Mouse (Mus musculus) intestine, embryonic 14.5 days (tissue): ENCODE data around the gene Igsf3. TPM values are rescaled to one million over a fixed set of nuclear protein-coding genes. Genes with fewer than 3 reads are reported as not detected.
A peak's percentile ranks its signal among the peaks of the same experiment; 100 is the strongest.

ENCODE experiments used
- ATAC-seq: fragments of 200-750 bp; cut with Nextera tagmentation; replicated peaks from 2 replicates; pipeline ENCODE4 v1.8.0; 2017; ENCODE audit warnings: low read depth, moderate number of reproducible peaks, moderate TSS enrichment, moderate library complexity; ENCODE audit not compliant: low FRiP score, low TSS enrichment
- DNase-seq: peaks from one replicate; pipeline ENCODE4 v3.0.0-alpha.2; 2018; ENCODE audit warnings: low spot score
- H3K27ac ChIP-seq: fragments of 300-500 bp; sonication (generic); 2 replicates; pipeline ENCODE4 v1.5.1; 2014; ENCODE audit warnings: low read depth, mild to moderate bottlenecking, control low read depth
- H3K27me3 ChIP-seq: fragments of 300-500 bp; sonication (generic); replicated peaks from 2 replicates; pipeline ENCODE4 v1.6.1; 2014; ENCODE audit warnings: low read length, control low read depth; ENCODE audit not compliant: control insufficient read depth, insufficient read depth
- H3K36me3 ChIP-seq: fragments of 300-500 bp; sonication (generic); 2 replicates; pipeline ENCODE4 v1.6.1; 2014; ENCODE audit warnings: low read length, control low read depth; ENCODE audit not compliant: control insufficient read depth, insufficient read depth
- H3K4me1 ChIP-seq: fragments of 300-500 bp; sonication (generic); replicated peaks from 2 replicates; pipeline ENCODE4 v1.6.1; 2014; ENCODE audit warnings: low read length, control low read depth, mixed read lengths; ENCODE audit not compliant: control insufficient read depth, insufficient read depth
- H3K4me2 ChIP-seq: fragments of 300-500 bp; sonication (generic); 2 replicates; pipeline ENCODE4 v1.6.1; 2014; ENCODE audit warnings: low read length
- H3K4me3 ChIP-seq: fragments of 300-500 bp; sonication (generic); 2 replicates; pipeline ENCODE4 v1.5.1; 2014; ENCODE audit warnings: low read depth, low read length, control low read depth, mixed read lengths
- H3K9ac ChIP-seq: fragments of 300-500 bp; sonication (generic); 2 replicates; pipeline ENCODE4 v1.6.1; 2014; ENCODE audit warnings: mild to moderate bottlenecking, low read length
- H3K9me3 ChIP-seq: fragments of 300-500 bp; sonication (generic); 2 replicates; pipeline ENCODE4 v1.6.1; 2016; ENCODE audit warnings: low read length, control low read depth; ENCODE audit not compliant: control insufficient read depth
- WGBS: fragments of 180-500 bp; shearing (Covaris S2); extraction: QIAGEN DNeasy Blood & Tissue Kit; methylation state at CpG from one replicate; pipeline ENCODE4 v1.1.7; 2014; 5-methylcytosine and 5-hydroxymethylcytosine counted together
- polyA plus RNA-seq: library from polyadenylated mRNA; unstranded; fragments of >200 nt; fragmentation: Nextera tagmentation; extraction: Ambion mirVana; gene quantifications from 2 replicates; pipeline ENCODE4 v1.2.1, GENCODE M21; 2014

Igsf3 gene
- polyA plus RNA-seq, 1 experiment from 2014 or later = 18.3 TPM

GRCm38 (mm10) chr3:101461046-101461445, 84.2 kb downstream of the Igsf3 start:
- Histone ChIP-seq H3K4me3 (no peak overlapping the region), H3K9me3 (0 out of 2 replicates have a peak, but pooled peaks cover 4% of the 10 kb centered on the region), H3K27me3 (no peaks in the 10 kb centered on the region), H3K4me1 (0 out of 2 replicates have a peak, but pooled peaks cover 4% of the 10 kb centered on the region), H3K4me2 (no peak overlapping the region), H3K9ac (no peak overlapping the region), H3K27ac (no peak overlapping the region), H3K36me3 (peaks cover 41% of the 10 kb centered on the region)
- DNase-seq = no peak
- no peak for ATAC-seq
- 71% methylated on average over 7 of the region's 7 CpGs for WGBS

- no peak for DNase-seq
- Histone ChIP-seq H3K4me1 (0 out of 2 replicates have a peak, but pooled peaks cover 4% of the 10 kb centered on the region), H3K9ac (0 out of 2 replicates have a peak overlapping the region, but pooled peaks have one; percentile 14), H3K4me3 (no peak overlapping the region), H3K9me3 (0 out of 2 replicates have a peak, but pooled peaks cover 4% of the 10 kb centered on the region), H3K27me3 (no peaks in the 10 kb centered on the region), H3K27ac (no peak overlapping the region), H3K36me3 (peaks cover 37% of the 10 kb centered on the region), H3K4me2 (no peak overlapping the region)
- ATAC-seq = no peak
- WGBS = 42% methylated on average over 8 of the region's 8 CpGs
Measured at GRCm38 (mm10) chr3:101461816-101462215, 84.9 kb downstream of the Igsf3 start.

GRCm38 (mm10) chr3:101462294-101462693, 85.4 kb downstream of the Igsf3 start:
- Histone ChIP-seq H3K4me2 (no peak overlapping the region), H3K9ac (no peak overlapping the region), H3K27ac (no peak overlapping the region), H3K4me3 (no peak overlapping the region), H3K9me3 (0 out of 2 replicates have a peak, but pooled peaks cover 4% of the 10 kb centered on the region), H3K36me3 (peaks cover 33% of the 10 kb centered on the region), H3K27me3 (no peaks in the 10 kb centered on the region), H3K4me1 (0 out of 2 replicates have a peak, but pooled peaks cover 4% of the 10 kb centered on the region)
- ATAC-seq (0 out of 2 replicates have a peak, but pooled peaks have one; percentile 37), DNase-seq (peak; percentile 89)
- 22% methylated on average over 5 of the region's 5 CpGs for WGBS

- 87% methylated on average over 3 of the region's 3 CpGs for WGBS
- no peaks in the 10 kb centered on the region for H3K27me3 ChIP-seq
- H3K4me2 ChIP-seq = no peak overlapping the region
- no peak overlapping the region for H3K9ac ChIP-seq
- H3K4me3 ChIP-seq = no peak overlapping the region
- ATAC-seq (no peak), DNase-seq (no peak)
- peaks cover 23% of the 10 kb centered on the region for H3K36me3 ChIP-seq
- no peak overlapping the region for H3K27ac ChIP-seq
- peaks cover 4% of the 10 kb centered on the region; the same call in 1 of the 2 replicates for H3K4me1 ChIP-seq
- 0 out of 2 replicates have a peak, but pooled peaks cover 4% of the 10 kb centered on the region for H3K9me3 ChIP-seq
Measured at GRCm38 (mm10) chr3:101463491-101463890, 86.6 kb downstream of the Igsf3 start.

- DNase-seq (no peak), ATAC-seq (no peak)
- H3K9me3 ChIP-seq = no peaks in the 10 kb centered on the region
- no peak overlapping the region for H3K4me3 ChIP-seq
- H3K9ac ChIP-seq = no peak overlapping the region
- no peaks in the 10 kb centered on the region for H3K27me3 ChIP-seq
- H3K4me2 ChIP-seq = no peak overlapping the region
- H3K4me1 ChIP-seq = peaks cover 4% of the 10 kb centered on the region
- no peak overlapping the region for H3K27ac ChIP-seq
- no peaks in the 10 kb centered on the region for H3K36me3 ChIP-seq
- WGBS = 89% methylated on average over 9 of the region's 9 CpGs
Measured at GRCm38 (mm10) chr3:101469675-101470074, 92.8 kb downstream of the Igsf3 start.

- 10% methylated on average over 4 of the region's 4 CpGs for WGBS
Measured at GRCm38 (mm10) chr3:101471881-101472280, 95.0 kb downstream of the Igsf3 start.

GRCm38 (mm10) chr3:101481951-101482350, 105.1 kb downstream of the Igsf3 start:
- Histone ChIP-seq H3K4me3 (no peak overlapping the region), H3K27ac (no peak overlapping the region), H3K4me2 (no peak overlapping the region), H3K9ac (no peak overlapping the region), H3K4me1 (no peaks in the 10 kb centered on the region), H3K9me3 (no peaks in the 10 kb centered on the region), H3K36me3 (no peaks in the 10 kb centered on the region), H3K27me3 (no peaks in the 10 kb centered on the region)
- no peak for DNase-seq
- 93% methylated on average over 6 of the region's 6 CpGs for WGBS
- ATAC-seq = no peak

More at GRCm38 (mm10) chr3:101471881-101472280, 95.0 kb downstream of the Igsf3 start:
- Histone ChIP-seq H3K27ac (no peak overlapping the region), H3K4me2 (no peak overlapping the region), H3K9ac (no peak overlapping the region), H3K27me3 (no peaks in the 10 kb centered on the region), H3K9me3 (no peaks in the 10 kb centered on the region), H3K4me1 (peaks cover 4% of the 10 kb centered on the region), H3K36me3 (no peaks in the 10 kb centered on the region), H3K4me3 (no peak overlapping the region)
- DNase-seq (no peak), ATAC-seq (no peak)

- Histone ChIP-seq H3K4me2 (no peak overlapping the region), H3K9ac (no peak overlapping the region), H3K4me3 (no peak overlapping the region), H3K4me1 (no peaks in the 10 kb centered on the region), H3K36me3 (no peaks in the 10 kb centered on the region), H3K9me3 (no peaks in the 10 kb centered on the region), H3K27ac (no peak overlapping the region), H3K27me3 (no peaks in the 10 kb centered on the region)
- DNase-seq (no peak), ATAC-seq (no peak)
- 57% methylated on average over 3 of the region's 3 CpGs for WGBS
Measured at GRCm38 (mm10) chr3:101483256-101483983, 106.5 kb downstream of the Igsf3 start.
